Mouse (Mus musculus) heart, adult 2 months (tissue): ENCODE measurements around the gene Mxi1.

Source experiments
- CTCF ChIP-seq: fragments of 200-600 bp; IDR thresholded peaks from 2 replicates; pipeline ENCODE4 v1.8.1; 2022; ENCODE audit warnings: antibody characterized with exemption, mild to moderate bottlenecking, moderate library complexity
- EP300 ChIP-seq: fragments of 200-500 bp; IDR thresholded peaks from 2 replicates; pipeline ENCODE4 v1.6.1; 2011; ENCODE audit warnings: low read depth, low read length, control low read depth; ENCODE audit not compliant: insufficient read depth
- POLR2A ChIP-seq: fragments of 200-500 bp; IDR thresholded peaks from 2 replicates; pipeline ENCODE4 v1.6.1; 2011; ENCODE audit warnings: mild to moderate bottlenecking, low read depth, low read length, control low read depth; ENCODE audit not compliant: insufficient read depth

GRCm38 (mm10) chr19:53305621-53306020, 4.7 kb upstream of the Mxi1 start:
- no peak for TF ChIP-seq EP300
- no peak for TF ChIP-seq POLR2A
- no peak for TF ChIP-seq CTCF
